Mouse (Mus musculus) c-Kit-negative CD71-positive TER-119-positive erythroid progenitor cells, embryonic 14.5 days (primary cell): ENCODE results near the gene Spata1.
A peak's percentile ranks its signal among the peaks of the same experiment; 100 is the strongest.

ENCODE experiments used
- DNase-seq: peaks from one replicate; pipeline ENCODE4 v3.0.0-alpha.2; 2013; ENCODE audit warnings: low read depth, low spot score

Spata1 gene

DNA sequence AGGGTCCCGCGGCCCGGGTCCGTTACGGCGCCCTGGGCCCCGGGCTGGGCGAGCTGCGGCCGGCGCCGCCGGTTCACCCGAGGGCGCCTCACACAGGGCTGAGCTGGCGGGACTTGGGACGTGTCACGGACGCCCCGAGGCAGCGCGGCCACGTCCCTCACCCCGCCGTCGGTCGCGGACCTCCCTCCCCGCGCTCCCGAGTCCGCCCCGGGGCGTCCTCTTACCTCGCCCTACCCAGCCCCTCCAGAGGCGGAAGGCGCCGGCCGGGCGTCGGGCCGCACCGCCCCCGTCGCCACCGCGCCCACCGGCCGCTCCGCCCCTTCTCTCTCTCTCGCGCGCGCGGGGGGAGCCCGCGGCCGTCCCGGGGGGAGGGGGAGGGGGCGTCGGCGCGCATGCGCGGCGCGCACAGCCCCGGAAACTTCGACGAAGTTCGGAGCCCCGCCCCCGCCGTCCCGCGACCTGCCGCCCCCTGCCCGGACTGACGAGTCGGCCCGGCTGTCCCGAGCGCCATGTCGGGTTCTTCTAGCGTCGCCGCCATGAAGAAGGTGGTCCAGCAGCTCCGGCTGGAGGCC is at the start of gene Spata1, which contains the start of gene Gng5:
Spata1 (minus strand) TSS at position 323 of the 572 bp plus-strand sequence.
Gng5 (plus strand) TSS at position 377 of the 572 bp plus-strand sequence.
- peak; percentile 73 for DNase-seq

DNA sequence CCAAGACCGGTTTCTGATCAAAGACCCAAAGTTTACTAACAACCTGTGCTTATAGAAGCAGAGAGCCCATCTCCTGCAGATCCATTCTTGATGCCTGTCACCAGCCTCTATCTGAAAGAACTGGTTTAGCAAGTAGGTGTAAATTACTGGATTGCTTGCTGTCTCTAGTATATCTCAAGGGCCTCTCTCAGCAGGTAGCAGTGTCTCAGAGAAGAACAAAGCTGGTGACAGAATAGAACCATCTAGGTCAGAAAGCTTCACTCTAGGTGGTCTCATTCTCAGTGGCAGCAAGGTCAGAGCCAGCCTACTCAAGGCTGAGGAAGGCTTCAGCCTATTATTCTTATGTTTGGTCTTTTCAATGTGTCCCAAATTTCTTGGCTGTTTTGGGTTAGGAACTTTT is 44.1 kb upstream of the Spata1 start:
- no peak for DNase-seq

DNA sequence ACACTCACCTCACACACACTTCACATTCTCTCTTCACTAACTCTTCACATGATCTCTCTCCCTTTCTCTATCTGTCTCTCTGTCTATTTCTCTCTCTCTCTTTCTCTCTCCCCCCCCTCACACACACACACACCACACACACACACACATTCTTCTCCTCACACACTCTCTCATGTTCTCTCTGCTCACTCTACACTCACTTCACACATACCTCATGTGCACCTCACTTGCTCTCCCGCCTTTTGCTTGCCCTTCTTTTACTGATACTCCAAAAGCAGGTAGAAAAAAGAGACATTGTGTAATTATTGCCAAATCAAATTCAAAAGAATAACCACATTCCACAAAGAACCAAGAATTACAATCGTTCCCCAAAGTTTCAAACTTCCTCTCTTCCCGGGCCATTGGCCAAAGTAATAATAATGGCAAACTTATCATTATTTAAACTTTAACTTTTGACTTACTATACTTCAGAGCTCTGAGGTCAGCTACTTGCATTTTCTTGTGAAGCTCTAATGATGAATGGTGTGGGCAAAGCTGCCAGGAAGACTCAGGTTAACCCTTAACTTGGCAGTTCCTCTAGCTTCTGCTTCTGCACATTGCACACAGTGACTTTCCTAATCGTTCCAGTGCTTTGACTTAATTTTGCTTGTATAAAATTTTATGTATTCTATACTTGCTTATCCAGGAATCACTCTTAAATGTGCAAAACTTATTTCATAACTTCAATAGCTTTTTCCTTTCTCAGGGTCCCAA is 41.1 kb upstream of the Spata1 start:
- no peak for DNase-seq

DNA sequence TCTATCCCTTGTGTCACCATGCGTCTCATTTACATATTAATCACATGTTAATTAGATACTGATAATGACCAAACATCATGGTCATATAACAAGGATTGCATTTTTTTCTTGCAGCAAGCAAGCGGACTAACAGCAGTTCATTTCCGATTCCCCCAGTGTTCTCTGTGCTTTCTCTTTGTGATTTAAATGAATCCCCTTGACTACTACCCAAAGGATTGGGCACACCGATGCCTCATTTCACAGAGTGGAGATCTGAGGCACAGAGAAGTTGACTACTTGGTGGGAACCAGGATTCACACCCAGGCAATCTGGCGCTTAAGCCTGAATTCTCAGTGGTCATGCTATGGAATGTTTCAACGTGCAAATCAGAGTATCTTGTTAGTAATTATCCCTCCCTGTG is 35.4 kb upstream of the Spata1 start:
- no peak for DNase-seq

DNA sequence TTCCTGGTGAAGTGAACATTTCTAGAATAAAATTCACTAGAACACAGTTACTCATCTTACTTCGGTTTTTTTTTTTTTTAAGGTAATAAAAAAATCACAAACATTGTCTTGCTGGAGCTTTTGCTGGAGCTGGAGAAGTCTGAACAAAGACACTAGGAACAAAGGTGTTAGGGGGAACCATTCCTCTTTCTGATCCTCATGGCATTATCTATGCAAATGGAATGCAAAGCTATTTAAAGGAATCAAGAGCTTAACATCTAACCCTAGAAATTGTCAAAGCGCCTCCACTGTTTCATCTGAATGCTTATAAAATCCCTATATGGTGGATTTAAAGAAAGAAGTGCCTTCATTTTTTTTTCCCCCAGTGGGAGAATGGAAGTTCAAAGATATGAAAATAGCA is 28.8 kb upstream of the Spata1 start:
- DNase-seq = no peak

DNA sequence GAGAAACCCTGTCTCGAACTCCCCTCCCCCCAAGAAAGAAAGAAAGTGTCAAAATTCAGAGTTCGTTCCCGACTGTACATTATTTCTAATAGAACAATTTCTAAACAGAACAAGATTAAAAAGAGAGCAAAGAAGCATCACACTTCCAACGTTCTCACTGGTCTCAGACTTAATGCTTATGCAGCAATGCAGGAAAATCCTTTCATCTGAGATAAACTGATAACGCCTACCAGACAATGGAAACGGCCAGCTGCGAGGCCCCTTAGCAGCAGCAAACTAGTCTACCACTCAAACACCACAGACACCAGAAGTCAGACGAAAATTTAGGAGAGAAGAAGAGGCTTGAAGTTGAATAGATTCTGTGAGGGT is 22.1 kb upstream of the Spata1 start:
- no peak for DNase-seq

DNA sequence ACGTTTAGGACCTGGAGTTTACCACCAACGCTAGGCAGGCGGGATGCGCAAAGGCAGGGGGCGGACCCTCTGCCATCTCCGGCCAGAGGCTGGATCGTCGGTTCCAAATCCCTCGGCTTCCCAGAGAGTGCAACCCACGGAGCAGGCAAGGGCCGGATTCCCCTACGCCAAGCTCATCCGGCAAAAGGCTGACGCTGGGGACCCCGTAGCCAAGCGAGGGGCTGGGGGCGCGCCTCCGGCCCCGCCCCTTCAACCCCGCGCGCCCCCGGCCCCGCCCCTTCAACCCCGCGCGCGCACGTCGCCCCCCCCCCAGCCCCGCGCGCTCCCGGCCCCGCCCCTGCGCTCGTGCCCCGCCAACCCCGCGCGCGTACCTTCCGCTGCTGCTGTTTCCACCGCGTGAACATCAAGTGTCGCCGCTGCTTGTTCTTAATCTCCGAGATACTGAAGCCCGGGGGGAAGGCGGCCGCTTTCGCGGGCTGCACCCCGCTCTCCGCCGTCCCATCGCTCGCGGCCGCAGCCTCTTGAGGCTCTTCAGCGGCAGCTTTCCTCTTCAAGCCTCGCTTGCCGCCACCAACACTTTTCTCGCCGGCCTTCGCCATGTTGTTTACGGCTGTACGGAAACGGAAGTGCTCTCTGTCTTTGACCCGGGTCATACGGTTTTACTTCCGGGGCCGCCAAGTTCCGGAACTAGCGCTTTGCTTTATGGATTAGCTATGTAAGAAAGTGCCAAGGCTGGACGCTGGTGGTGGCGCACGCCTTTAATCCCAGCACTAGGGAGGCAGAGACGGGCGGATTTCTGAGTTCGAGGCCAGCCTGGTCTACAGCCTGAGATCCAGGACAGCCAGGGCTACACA is 21.5 kb upstream of the Spata1 start, which contains the start of gene Rpf1:
Rpf1 (minus strand) TSS at position 632 of the 854 bp plus-strand sequence.
- peak; percentile 82 for DNase-seq

DNA sequence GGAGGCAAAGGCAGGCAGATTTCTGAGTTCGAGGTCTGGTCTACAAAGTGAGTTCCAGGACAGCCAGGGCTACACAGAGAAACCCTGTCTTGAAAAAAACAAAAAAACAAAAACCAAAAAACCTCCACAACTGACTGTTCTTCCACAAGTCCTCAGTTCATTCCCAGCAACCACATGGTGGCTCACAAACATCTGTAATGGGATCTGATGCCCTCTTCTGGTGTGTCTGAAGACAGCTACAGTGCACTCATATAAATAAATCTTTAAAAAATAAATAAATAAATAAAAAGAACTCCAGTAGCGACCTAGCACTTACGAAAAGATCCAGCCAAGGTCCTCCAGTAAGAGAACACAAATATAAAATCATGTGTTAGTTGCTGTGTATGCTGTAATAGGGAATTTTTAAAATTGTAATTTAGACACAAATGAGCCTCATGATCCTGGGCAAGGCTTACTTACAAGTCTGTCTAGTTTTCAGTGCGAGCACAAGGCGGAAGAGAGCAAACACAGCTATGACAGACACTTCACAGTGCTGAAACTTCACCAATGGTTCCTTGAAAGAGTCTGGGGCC is 20.8 kb upstream of the Spata1 start:
- no peak for DNase-seq

DNA sequence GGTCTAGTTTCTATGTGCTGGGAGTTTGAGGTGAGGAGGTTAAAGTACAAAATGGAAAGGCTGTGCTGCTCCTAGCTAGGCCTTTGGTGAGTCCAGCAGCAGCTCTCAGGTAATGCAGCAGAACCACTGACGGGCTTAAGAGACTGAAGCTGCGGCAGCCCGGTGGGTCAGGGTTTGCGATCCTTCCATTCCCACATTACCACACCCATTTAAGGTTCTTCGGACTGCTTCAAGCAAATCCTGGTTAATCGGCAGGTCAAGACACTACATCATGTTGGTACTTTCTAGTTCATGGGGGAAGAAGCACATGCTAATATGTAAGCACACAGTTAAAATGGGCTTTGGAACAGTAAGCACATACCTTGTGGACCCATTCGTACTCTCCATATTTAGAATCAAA is 7.2 kb upstream of the Spata1 start:
- DNase-seq = no peak

DNA sequence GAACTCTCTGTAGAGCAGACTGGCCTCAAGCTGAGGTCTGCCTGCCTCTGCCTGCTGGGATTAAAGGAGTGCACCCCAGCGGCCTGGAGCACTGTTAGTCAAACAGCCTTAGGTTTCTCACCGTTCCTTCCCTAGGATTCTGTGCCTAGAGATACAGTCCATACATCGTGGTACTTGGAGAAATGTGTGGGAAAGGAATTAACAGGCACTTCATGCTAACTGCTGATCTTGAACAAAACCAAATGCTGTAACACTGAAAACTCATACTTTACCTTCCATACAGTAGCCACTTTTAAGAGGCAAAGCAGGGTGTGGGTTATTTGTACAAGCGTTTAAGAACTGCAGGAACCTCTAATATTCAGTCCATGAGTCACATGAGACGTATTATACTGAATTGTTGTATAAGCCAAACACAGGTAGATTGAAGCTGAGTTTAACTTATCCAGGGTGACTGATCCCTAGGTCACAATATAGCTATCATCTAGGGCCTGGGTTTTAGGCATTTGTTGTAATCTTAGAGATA is 2.1 kb upstream of the Spata1 start:
- DNase-seq = no peak

DNA sequence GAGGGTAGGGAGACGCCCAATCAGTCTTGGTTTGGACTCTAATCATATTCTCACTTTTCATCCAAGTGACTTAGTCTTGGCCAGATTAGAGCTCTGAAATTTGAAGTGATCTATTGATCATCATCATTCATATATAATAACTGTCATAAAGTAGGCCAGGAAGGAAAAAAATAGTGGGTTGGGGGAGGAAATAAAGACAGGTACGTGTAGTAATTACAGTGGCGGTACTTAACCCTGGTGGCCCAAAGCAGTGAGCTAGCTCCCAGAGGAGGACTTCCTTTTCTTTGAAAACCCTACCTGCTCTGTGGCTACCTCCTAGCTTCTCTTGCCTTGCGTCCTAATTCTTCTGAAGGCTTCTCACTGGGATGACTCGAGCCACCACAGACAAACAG is 1.3 kb upstream of the Spata1 start:
- peak; percentile 9 for DNase-seq

DNA sequence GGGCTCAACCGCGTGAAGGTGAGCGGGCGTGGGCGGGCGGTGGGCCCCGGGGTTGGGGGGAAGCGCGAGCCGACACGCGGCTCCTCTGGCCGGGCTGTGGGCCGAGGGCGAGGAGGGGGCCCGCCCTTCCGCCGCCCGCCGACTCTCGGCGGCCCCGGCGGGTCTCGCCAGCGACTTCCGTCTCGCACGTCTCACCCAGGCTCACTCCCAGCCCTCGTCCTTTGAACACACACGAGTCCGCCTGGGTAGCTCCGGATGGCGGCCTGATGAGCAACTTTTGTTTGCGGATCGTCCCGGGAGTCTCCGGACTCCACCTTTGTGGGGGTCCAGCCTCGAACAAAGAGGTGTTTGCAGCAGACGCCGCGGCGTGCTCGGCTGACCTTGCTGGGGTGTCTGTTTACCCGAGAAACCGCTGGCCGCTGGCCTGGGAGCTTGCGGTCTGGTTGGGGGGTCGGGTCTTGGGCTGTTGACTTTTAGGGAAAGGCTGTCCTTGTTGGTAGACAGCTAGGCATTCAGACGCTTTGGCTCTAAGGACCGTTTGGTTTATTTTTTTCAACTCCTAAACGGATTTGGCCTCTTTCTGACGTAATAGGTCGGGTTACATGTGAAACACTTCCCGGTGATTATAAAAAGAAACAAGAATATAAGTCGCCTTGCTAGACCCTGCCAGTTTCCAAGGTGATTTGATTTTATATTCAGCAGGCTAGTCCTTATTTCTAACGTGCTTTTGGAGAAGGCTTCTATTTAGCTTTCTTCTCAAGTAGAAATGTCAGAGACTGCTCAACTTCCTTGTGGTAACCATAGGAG is 653 bp upstream of the Spata1 start:
- peak; percentile 47 for DNase-seq

DNA sequence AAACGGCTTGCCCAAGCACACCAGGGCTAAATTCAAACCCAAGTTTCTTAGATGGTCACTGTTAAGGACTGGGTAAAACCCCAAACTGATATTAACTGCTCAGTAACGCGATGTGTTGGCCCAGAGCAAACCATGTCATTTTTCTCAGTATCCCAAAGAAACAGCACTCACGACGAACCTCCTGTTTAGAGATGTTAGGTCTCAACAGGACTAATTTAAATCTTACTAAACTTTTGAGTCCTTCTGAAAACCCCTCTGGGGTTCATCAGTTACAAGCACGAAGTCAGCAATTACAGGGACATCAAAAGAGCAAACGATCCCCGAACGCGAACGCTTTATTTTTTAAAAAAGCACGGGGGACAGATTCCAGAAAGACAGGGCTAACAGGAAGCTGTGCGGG is 564 bp downstream of the Spata1 start:
- DNase-seq = peak; percentile 36

DNA sequence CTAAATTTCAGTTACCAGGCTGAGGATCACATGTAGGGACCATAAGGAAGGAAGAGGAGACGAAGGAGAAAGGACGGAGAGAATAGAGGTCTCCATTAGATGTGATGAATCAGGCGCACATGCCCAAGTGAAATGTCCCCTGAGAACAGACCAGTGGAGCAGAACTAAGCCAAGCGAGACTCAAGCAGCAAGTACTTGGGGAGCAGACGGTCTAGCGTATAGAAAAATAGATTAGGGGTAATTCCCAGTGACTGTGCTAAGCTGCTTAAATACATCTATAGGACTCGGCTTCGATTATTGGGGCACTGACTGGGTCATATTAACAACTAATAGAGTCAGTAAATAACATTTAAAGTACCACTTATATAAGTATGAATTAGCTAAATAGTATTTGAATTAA is 4.6 kb downstream of the Spata1 start:
- DNase-seq = no peak

DNA sequence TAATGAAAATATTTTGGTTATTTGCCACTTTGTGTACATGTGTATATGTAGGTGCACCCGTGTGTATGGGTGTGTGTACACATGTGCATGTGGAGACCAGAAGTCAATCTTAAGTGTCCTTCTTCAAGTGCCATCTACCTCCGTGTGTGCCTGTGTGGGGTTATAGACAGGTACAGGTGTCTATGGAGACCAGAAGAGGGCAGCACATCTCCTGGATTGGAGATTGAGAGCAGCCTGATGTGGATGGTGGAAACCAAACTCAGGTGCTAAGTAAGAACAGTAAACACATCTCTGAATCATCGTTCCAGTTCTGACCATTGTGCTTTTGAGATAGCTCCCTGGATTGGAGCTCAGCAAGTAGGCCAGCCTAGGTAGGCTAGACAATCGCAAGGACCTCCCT is 13.1 kb downstream of the Spata1 start:
- peak; percentile 11 for DNase-seq

DNA sequence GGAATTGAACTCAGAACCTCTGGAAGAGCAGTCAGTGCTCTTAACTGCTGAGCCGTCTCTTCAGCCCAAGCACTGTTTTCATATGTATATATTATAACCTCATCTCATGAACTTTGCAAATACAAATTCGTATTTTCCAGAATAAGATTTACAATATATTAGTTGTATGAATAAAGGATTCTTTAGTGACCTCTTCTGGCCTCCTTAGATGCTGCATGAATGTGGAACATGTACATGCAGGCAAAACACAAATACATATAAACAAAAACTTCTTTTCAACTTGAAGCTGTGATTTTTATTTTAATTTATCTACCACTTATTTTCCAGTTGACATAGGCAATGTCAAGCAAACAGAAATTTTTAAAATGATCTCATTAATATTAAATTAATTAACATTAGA is 17.5 kb downstream of the Spata1 start:
- no peak for DNase-seq

DNA sequence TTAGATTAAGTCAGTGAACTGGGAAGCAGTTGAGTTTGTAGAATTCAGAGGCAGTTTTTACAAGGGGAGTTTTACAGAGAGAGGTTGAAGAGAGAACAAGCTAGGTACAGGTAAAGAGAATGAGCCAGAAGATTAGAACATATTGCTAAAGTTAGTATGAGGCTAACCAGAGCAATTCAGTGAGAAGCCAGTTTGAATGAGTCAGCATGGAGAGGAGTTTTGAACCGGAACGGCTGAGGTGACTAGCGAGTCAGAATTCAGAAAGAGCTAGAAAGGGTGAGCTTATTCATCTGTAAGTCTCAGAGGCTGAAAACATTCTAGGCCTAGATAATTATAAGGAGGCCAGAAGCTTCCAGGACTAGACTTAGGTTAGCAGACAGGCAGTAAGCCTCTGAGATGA is 25.1 kb downstream of the Spata1 start:
- no peak for DNase-seq

DNA sequence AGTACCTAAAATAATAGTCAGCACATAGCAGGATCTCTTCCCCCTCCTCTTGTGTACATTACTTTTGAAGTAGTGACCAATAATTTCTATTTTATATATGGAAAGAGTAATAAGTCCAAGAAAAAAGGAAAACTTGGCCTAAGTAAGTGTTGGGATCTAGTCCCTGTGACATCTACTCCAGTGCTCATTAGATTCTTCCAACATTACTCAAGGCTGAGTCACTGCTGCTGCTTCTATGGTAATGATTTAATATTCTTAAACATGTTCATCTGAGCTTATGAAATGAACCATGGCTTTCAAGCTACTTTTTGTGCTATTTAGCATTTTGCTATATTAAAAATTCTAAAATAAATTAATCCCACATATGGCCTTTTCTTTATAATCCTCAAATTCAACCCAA is 25.8 kb downstream of the Spata1 start:
- no peak for DNase-seq

DNA sequence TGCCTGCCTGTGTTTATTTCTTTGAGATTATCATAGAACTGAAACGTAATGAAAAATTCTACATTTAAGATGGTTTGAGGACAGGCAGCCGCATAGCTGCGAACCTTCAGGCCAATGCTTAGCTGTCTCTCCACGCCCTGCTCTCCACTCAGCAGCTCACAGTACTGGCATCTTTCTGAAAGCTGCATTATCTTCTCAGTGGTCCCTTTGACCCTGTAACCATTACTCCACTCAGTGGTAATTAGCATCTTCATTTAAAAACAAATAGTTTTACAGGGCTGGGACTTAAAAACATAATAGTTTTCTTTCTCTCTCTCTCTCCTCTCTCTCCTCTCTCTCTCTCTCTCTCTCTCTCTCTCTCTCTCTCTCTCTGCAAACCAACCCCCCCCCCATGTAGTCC is 26.9 kb downstream of the Spata1 start:
- no peak for DNase-seq

DNA sequence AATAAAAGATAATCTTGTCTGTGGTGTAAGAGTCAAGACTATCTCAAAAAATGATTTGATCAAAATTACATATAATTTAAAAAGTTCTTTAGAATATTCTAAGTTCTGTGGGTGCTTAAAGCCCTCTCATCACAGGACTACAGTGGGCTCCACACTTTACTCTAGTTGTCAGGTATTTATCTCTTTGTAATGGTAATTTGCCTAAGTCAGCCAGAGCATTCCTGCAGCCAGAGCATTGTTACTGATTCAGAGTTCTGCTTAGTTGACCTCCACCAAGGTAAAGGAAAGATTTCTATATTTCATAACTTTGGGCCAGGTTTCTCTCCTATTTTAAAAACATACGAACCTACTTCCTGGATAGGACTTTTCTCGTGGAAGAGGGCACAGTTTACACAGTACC is 30.3 kb downstream of the Spata1 start:
- no peak for DNase-seq

DNA sequence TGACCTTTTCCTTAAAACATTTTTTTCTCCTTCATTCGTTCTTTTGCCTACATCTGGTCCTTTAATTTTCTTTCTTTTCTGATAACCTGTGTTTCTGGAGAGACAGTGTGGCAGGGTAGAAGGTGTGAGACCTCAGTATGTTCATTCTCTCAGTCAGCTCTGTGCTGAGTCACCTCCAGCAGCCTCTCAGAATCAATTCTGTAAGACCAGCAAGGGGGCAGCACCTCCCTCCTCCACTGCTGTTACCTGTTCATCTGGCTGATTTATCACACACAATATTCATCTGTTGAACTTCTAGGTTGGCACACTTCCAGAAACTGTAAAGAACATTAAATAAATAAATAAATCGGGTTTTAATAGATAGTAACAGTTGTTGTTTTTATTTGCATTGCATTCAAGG is 36.6 kb downstream of the Spata1 start:
- DNase-seq = no peak
